Mouse (Mus musculus): ENCODE results near the gene Alas2.

- TF ChIP-seq CTCF (IDR thresholded peaks at IDR 0.05) (peak; percentile 66), EP300 (IDR thresholded peaks at IDR 0.05) (0 out of 2 replicates have a peak, but pooled peaks have one; percentile 11)
These were observed 41.0 kb downstream of the Alas2 start, which contains the start of gene Pfkfb1 for GRCm38 (mm10) chrX:150588023-150588764.

Data from lung, postnatal 0 days (tissue).